Mouse (Mus musculus) intestine, embryonic 15.5 days (tissue): ENCODE results near the gene Hoxb6. TPM values are rescaled to one million over a fixed set of nuclear protein-coding genes. Genes with fewer than 3 reads are reported as not detected.
A peak's percentile ranks its signal among the peaks of the same experiment; 100 is the strongest.

Experiments used
- ATAC-seq: fragments of 200-750 bp; cut with Nextera tagmentation; 2 replicates; pipeline ENCODE4 v1.8.0; 2017; ENCODE audit warnings: moderate TSS enrichment, moderate library complexity
- H3K27ac ChIP-seq: fragments of 300-500 bp; sonication (generic); 2 replicates; pipeline ENCODE4 v1.5.1; 2015; ENCODE audit warnings: mild to moderate bottlenecking, inconsistent platforms
- H3K27me3 ChIP-seq: fragments of 300-500 bp; sonication (generic); replicated peaks from 2 replicates; pipeline ENCODE4 v1.6.1; 2015; ENCODE audit warnings: inconsistent platforms
- H3K36me3 ChIP-seq: fragments of 300-500 bp; sonication (generic); 2 replicates; pipeline ENCODE4 v1.6.1; 2015; ENCODE audit warnings: inconsistent platforms
- H3K4me1 ChIP-seq: fragments of 300-500 bp; sonication (generic); replicated peaks from 2 replicates; pipeline ENCODE4 v1.6.1; 2015; ENCODE audit warnings: inconsistent platforms
- H3K4me2 ChIP-seq: fragments of 300-500 bp; sonication (generic); replicated peaks from 2 replicates; pipeline ENCODE4 v1.6.1; 2015; ENCODE audit warnings: mild to moderate bottlenecking, inconsistent platforms
- H3K4me3 ChIP-seq: fragments of 300-500 bp; sonication (generic); replicated peaks from 2 replicates; pipeline ENCODE4 v1.5.1; 2015; ENCODE audit warnings: inconsistent platforms
- H3K9ac ChIP-seq: fragments of 300-500 bp; sonication (generic); 2 replicates; pipeline ENCODE4 v1.6.1; 2015; ENCODE audit warnings: inconsistent platforms
- H3K9me3 ChIP-seq: fragments of 300-500 bp; sonication (generic); 2 replicates; pipeline ENCODE4 v1.6.1; 2016; ENCODE audit warnings: inconsistent platforms
- WGBS: fragments of 180-500 bp; shearing (Covaris S2); methylation state at CpG from one replicate; pipeline ENCODE4 v1.1.7; 2015; 5-methylcytosine and 5-hydroxymethylcytosine counted together
- polyA plus RNA-seq: library from polyadenylated mRNA; unstranded; fragments of >200 nt; fragmentation: Nextera tagmentation; extraction: Ambion mirVana; gene quantifications from 2 replicates; pipeline ENCODE4 v1.2.1, GENCODE M21; 2015

Hoxb6 gene
- 14.4 and 16.1 TPM in 2 replicates for polyA plus RNA-seq

GRCm38 (mm10) chr11:96291681-96292564 lies at the start of gene Hoxb6:
Gene Hoxb6 (plus strand): TSS chr11:96292476.
- Histone ChIP-seq H3K4me2 (peak within 1 kb of the TSS; percentile 74), H3K36me3 (no peaks in the 10 kb centered on the region), H3K9ac (peak within 1 kb of the TSS; percentile 59), H3K4me1 (peaks cover 24% of the 10 kb centered on the region), H3K27ac (peak within 1 kb of the TSS; percentile 85), H3K9me3 (no peaks in the 10 kb centered on the region), H3K4me3 (peak within 1 kb of the TSS; percentile 51), H3K27me3 (peaks cover 69% of the 10 kb centered on the region)
- 11% methylated on average over 22 of the region's 22 CpGs for WGBS
- ATAC-seq, result peak; percentile 41; the same call in 1 of the 2 replicates

- no peak overlapping the region for H3K27ac ChIP-seq
- H3K4me1 ChIP-seq, result 0 out of 2 replicates have a peak, but pooled peaks cover 2% of the 10 kb centered on the region
- H3K4me3 ChIP-seq, result peak overlapping the region; percentile 30
- peaks cover 75% of the 10 kb centered on the region for H3K27me3 ChIP-seq
- H3K9ac ChIP-seq, result no peak overlapping the region
- ATAC-seq, result no peak
- 2% methylated on average over 13 of the region's 14 CpGs for WGBS
- H3K4me2 ChIP-seq, result peak overlapping the region; percentile 33; the same call in 1 of the 2 replicates
- no peaks in the 10 kb centered on the region for H3K36me3 ChIP-seq
- H3K9me3 ChIP-seq, result no peaks in the 10 kb centered on the region
Measured at GRCm38 (mm10) chr11:96250901-96251300, 41.4 kb upstream of the Hoxb6 start.

- no peak for ATAC-seq
Measured at GRCm38 (mm10) chr11:96251480-96252031, 40.7 kb upstream of the Hoxb6 start.

GRCm38 (mm10) chr11:96252541-96253120 lies 39.6 kb upstream of the Hoxb6 start:
- peaks cover 82% of the 10 kb centered on the region for H3K27me3 ChIP-seq
- ATAC-seq, result no peak

More at GRCm38 (mm10) chr11:96251480-96252031, 40.7 kb upstream of the Hoxb6 start:
- H3K4me2 ChIP-seq, result peak overlapping the region; percentile 33
- 0 out of 2 replicates have a peak overlapping the region, but pooled peaks have one; percentile 8 for H3K9ac ChIP-seq
- no peaks in the 10 kb centered on the region for H3K9me3 ChIP-seq
- H3K36me3 ChIP-seq, result no peaks in the 10 kb centered on the region
- H3K4me1 ChIP-seq, result 0 out of 2 replicates have a peak, but pooled peaks cover 2% of the 10 kb centered on the region
- WGBS, result under 1% methylated on average over 46 of the region's 46 CpGs
- H3K27ac ChIP-seq, result no peak overlapping the region
- peak overlapping the region; percentile 30 for H3K4me3 ChIP-seq
- peaks cover 81% of the 10 kb centered on the region for H3K27me3 ChIP-seq

GRCm38 (mm10) chr11:96254221-96254620 lies 38.1 kb upstream of the Hoxb6 start:
- 4% methylated on average over 11 of the region's 11 CpGs for WGBS
- Histone ChIP-seq H3K36me3 (no peaks in the 10 kb centered on the region), H3K4me2 (peak overlapping the region; percentile 37), H3K4me1 (peaks cover 5% of the 10 kb centered on the region; the same call in 1 of the 2 replicates), H3K4me3 (no peak overlapping the region), H3K9ac (no peak overlapping the region), H3K27me3 (peaks cover 93% of the 10 kb centered on the region), H3K9me3 (no peaks in the 10 kb centered on the region), H3K27ac (no peak overlapping the region)
- ATAC-seq, result no peak

More at GRCm38 (mm10) chr11:96252541-96253120, 39.6 kb upstream of the Hoxb6 start:
- Histone ChIP-seq H3K36me3 (no peaks in the 10 kb centered on the region), H3K4me1 (0 out of 2 replicates have a peak, but pooled peaks cover 2% of the 10 kb centered on the region), H3K9ac (no peak overlapping the region), H3K4me2 (no peak overlapping the region), H3K9me3 (no peaks in the 10 kb centered on the region), H3K4me3 (peak overlapping the region; percentile 30; the same call in 1 of the 2 replicates), H3K27ac (no peak overlapping the region)
- WGBS, result 7% methylated on average over 12 of the region's 12 CpGs

- no peak for ATAC-seq
- Histone ChIP-seq H3K4me2 (peak overlapping the region; percentile 36), H3K9me3 (no peaks in the 10 kb centered on the region), H3K4me1 (peaks cover 8% of the 10 kb centered on the region; the same call in 1 of the 2 replicates), H3K36me3 (no peaks in the 10 kb centered on the region), H3K27me3 (peaks cover 93% of the 10 kb centered on the region), H3K9ac (no peak overlapping the region), H3K27ac (no peak overlapping the region), H3K4me3 (0 out of 2 replicates have a peak overlapping the region, but pooled peaks have one; percentile 4)
- WGBS, result 3% methylated on average over 39 of the region's 39 CpGs
Measured at GRCm38 (mm10) chr11:96255111-96255995, 36.9 kb upstream of the Hoxb6 start.

GRCm38 (mm10) chr11:96255996-96256445 lies 36.3 kb upstream of the Hoxb6 start:
- Histone ChIP-seq H3K9ac (no peak overlapping the region), H3K4me3 (no peak overlapping the region), H3K36me3 (no peaks in the 10 kb centered on the region), H3K9me3 (no peaks in the 10 kb centered on the region), H3K27ac (no peak overlapping the region), H3K4me2 (no peak overlapping the region), H3K27me3 (peaks cover 93% of the 10 kb centered on the region), H3K4me1 (peaks cover 10% of the 10 kb centered on the region; the same call in 1 of the 2 replicates)
- WGBS, result 4% methylated on average over 14 of the region's 14 CpGs
- ATAC-seq, result no peak

GRCm38 (mm10) chr11:96257141-96257540 lies 35.1 kb upstream of the Hoxb6 start:
- WGBS, result 33% methylated on average over 2 of the region's 2 CpGs
- H3K36me3 ChIP-seq, result no peaks in the 10 kb centered on the region
- H3K27me3 ChIP-seq, result peaks cover 94% of the 10 kb centered on the region
- no peaks in the 10 kb centered on the region for H3K9me3 ChIP-seq
- H3K9ac ChIP-seq, result no peak overlapping the region
- H3K27ac ChIP-seq, result no peak overlapping the region
- no peak overlapping the region for H3K4me3 ChIP-seq
- peaks cover 7% of the 10 kb centered on the region; the same call in 1 of the 2 replicates for H3K4me1 ChIP-seq
- no peak for ATAC-seq
- H3K4me2 ChIP-seq, result no peak overlapping the region

GRCm38 (mm10) chr11:96259038-96259437 lies 33.2 kb upstream of the Hoxb6 start:
- H3K4me1 ChIP-seq, result peaks cover 12% of the 10 kb centered on the region
- H3K9ac ChIP-seq, result no peak overlapping the region
- H3K27me3 ChIP-seq, result peaks cover 93% of the 10 kb centered on the region
- H3K4me3 ChIP-seq, result no peak overlapping the region
- H3K27ac ChIP-seq, result no peak overlapping the region
- H3K36me3 ChIP-seq, result no peaks in the 10 kb centered on the region
- H3K9me3 ChIP-seq, result no peaks in the 10 kb centered on the region
- no peak overlapping the region for H3K4me2 ChIP-seq
- 16% methylated on average over 2 of the region's 2 CpGs for WGBS
- peak; percentile 26; the same call in 1 of the 2 replicates for ATAC-seq

GRCm38 (mm10) chr11:96259511-96259910 lies 32.8 kb upstream of the Hoxb6 start:
- whole genome bisulfite sequencing, result 14% methylated on average over 1 of the region's 1 CpGs
- H3K27me3 ChIP-seq, result peaks cover 93% of the 10 kb centered on the region
- no peak overlapping the region for H3K27ac ChIP-seq

GRCm38 (mm10) chr11:96260310-96260970 lies 31.8 kb upstream of the Hoxb6 start:
- Histone ChIP-seq H3K36me3 (no peaks in the 10 kb centered on the region), H3K9ac (no peak overlapping the region), H3K4me1 (peaks cover 12% of the 10 kb centered on the region), H3K27me3 (peaks cover 94% of the 10 kb centered on the region), H3K4me3 (no peak overlapping the region), H3K27ac (no peak overlapping the region), H3K9me3 (no peaks in the 10 kb centered on the region), H3K4me2 (peak overlapping the region; percentile 5; the same call in 1 of the 2 replicates)
- WGBS, result 4% methylated on average over 23 of the region's 23 CpGs
- ATAC-seq, result no peak

More at GRCm38 (mm10) chr11:96259511-96259910, 32.8 kb upstream of the Hoxb6 start:
- Histone ChIP-seq H3K9me3 (no peaks in the 10 kb centered on the region), H3K4me3 (no peak overlapping the region), H3K4me1 (peaks cover 12% of the 10 kb centered on the region), H3K36me3 (no peaks in the 10 kb centered on the region), H3K9ac (no peak overlapping the region), H3K4me2 (no peak overlapping the region)
- peak; percentile 57 for ATAC-seq
